Mouse (Mus musculus) megakaryocyte, adult 5-6 weeks (primary cell): ENCODE data around the gene Zfp988. TPM values are rescaled to one million over a fixed set of nuclear protein-coding genes. Genes with fewer than 3 reads are reported as not detected.
"Not testable (repeated sequence)": the region's sequence is repeated elsewhere in the genome, so short reads cannot be mapped to it uniquely, and the experiment has no call there.

Experiments
- ATAC-seq: 2 replicates; pipeline ENCODE4 v1.8.0; 2016; ENCODE audit warnings: mild to moderate bottlenecking, inconsistent platforms; ENCODE audit not compliant: poor library complexity, severe bottlenecking
- total RNA-seq, 2 experiments: library from RNA; stranded (forward) in 1 of 2; stranded (reverse) in 1 of 2; fragments of 153-499, 151-499 nt in 1 of 2; fragments of 221-1000, 200-1000 nt in 1 of 2; gene quantifications; 2 replicates each; pipeline versions ENCODE4 v1.2.3 to v1.2.4; 2015 to 2017

Gene Zfp988
- 0.07 TPM in 1 of 2 replicates, not detected in the other for total RNA-seq (2015)
- 0.33 TPM in 1 of 2 replicates, not detected in the other for total RNA-seq (2017)

- not testable (repeated sequence) for ATAC-seq
These were observed at the start of gene Zfp988 for GRCm38 (mm10) chr4:147305436-147305835. Gene Zfp988, plus strand, starts transcription at chr4:147305674.

GRCm38 (mm10) chr4:147262708-147263107 is 42.8 kb upstream of the Zfp988 start:
- not testable (repeated sequence) for ATAC-seq

- not testable (repeated sequence) for ATAC-seq
These were observed 38.2 kb upstream of the Zfp988 start for GRCm38 (mm10) chr4:147267302-147267701.

- not testable (repeated sequence) for ATAC-seq
These were observed 36.7 kb upstream of the Zfp988 start for GRCm38 (mm10) chr4:147268735-147269134.

GRCm38 (mm10) chr4:147270026-147270425 is 35.4 kb upstream of the Zfp988 start:
- not testable (repeated sequence) for ATAC-seq

GRCm38 (mm10) chr4:147271601-147272000 is 33.9 kb upstream of the Zfp988 start:
- not testable (repeated sequence) for ATAC-seq

GRCm38 (mm10) chr4:147275021-147275772 is 30.3 kb upstream of the Zfp988 start:
- peak; percentile 66 for ATAC-seq

GRCm38 (mm10) chr4:147275773-147276140 is 29.7 kb upstream of the Zfp988 start:
- not testable (repeated sequence) for ATAC-seq

- ATAC-seq, result not testable (repeated sequence)
These were observed 25.1 kb upstream of the Zfp988 start for GRCm38 (mm10) chr4:147280406-147280805.

GRCm38 (mm10) chr4:147298585-147298984 is 6.9 kb upstream of the Zfp988 start:
- not testable (repeated sequence) for ATAC-seq

- ATAC-seq, result not testable (repeated sequence)
These were observed 3.1 kb upstream of the Zfp988 start for GRCm38 (mm10) chr4:147302375-147302774.

- peak; percentile 49 for ATAC-seq
These were observed 29.7 kb downstream of the Zfp988 start for GRCm38 (mm10) chr4:147335036-147335690.

GRCm38 (mm10) chr4:147335691-147336367 is 30.4 kb downstream of the Zfp988 start:
- peak; percentile 36 for ATAC-seq

GRCm38 (mm10) chr4:147336368-147337195 is 31.1 kb downstream of the Zfp988 start:
- not testable (repeated sequence) for ATAC-seq

- ATAC-seq, result not testable (repeated sequence)
These were observed 32.0 kb downstream of the Zfp988 start for GRCm38 (mm10) chr4:147337520-147337919.

GRCm38 (mm10) chr4:147338032-147338610 is 32.6 kb downstream of the Zfp988 start:
- ATAC-seq, result 0 out of 2 replicates have a peak, but pooled peaks have one; percentile 42

GRCm38 (mm10) chr4:147338706-147339105 is 33.2 kb downstream of the Zfp988 start:
- ATAC-seq, result not testable (repeated sequence)

- ATAC-seq, result not testable (repeated sequence)
These were observed 34.2 kb downstream of the Zfp988 start for GRCm38 (mm10) chr4:147339601-147340219.

- not testable (repeated sequence) for ATAC-seq
These were observed 34.8 kb downstream of the Zfp988 start for GRCm38 (mm10) chr4:147340236-147340635.
